Mouse (Mus musculus) frontal cortex, postnatal 25 days (tissue): ENCODE measurements at regions not wholly inside any gene's neighbourhood (a gene's known extent, or its start where the extent isn't known, plus 50 kb on each side); places are given as distances from the start of the nearest gene placed in this dataset.

ENCODE experiments used
- DNase-seq, 2 experiments: peaks; one replicate each; pipeline ENCODE4 v3.0.0; 2022; ENCODE audit warnings: low spot score in 2 of 2

GRCm38 (mm10) chr12:13164791-13165190 is 84.2 kb downstream of the Ddx1 start:
- DNase-seq: no peak

GRCm38 (mm10) chr12:13161051-13161450 is 88.0 kb downstream of the Ddx1 start:
- no peak for DNase-seq

- no peak for DNase-seq
Measured at GRCm38 (mm10) chr12:13159346-13160055, 89.5 kb downstream of the Ddx1 start.

GRCm38 (mm10) chr12:13157666-13158381 is 91.2 kb downstream of the Ddx1 start:
- DNase-seq: no peak

- DNase-seq: no peak
Measured at GRCm38 (mm10) chr12:13157089-13157488, 91.9 kb downstream of the Ddx1 start.

- no peak for DNase-seq
Measured at GRCm38 (mm10) chr12:13150751-13151150, 98.3 kb downstream of the Ddx1 start.

GRCm38 (mm10) chr12:13147251-13147650 is 101.8 kb downstream of the Ddx1 start:
- DNase-seq: no peak

- no peak for DNase-seq
Measured at GRCm38 (mm10) chr12:13145186-13146115, 103.6 kb downstream of the Ddx1 start.

GRCm38 (mm10) chr12:13144739-13145138 is 104.3 kb downstream of the Ddx1 start:
- no peak for DNase-seq

GRCm38 (mm10) chr12:13140636-13141035 is 108.4 kb downstream of the Ddx1 start:
- peak in 1 of 2 experiments; percentile 30 for DNase-seq

- DNase-seq: no peak
Measured at GRCm38 (mm10) chr12:13139189-13139588, 109.8 kb downstream of the Ddx1 start.

- no peak for DNase-seq
Measured at GRCm38 (mm10) chr12:13134168-13134567, 114.8 kb downstream of the Ddx1 start.

- no peak for DNase-seq
Measured at GRCm38 (mm10) chr12:13129677-13130082, 119.3 kb downstream of the Ddx1 start.

GRCm38 (mm10) chr12:13127407-13127806 is 121.6 kb downstream of the Ddx1 start:
- DNase-seq: no peak

- no peak for DNase-seq
Measured at GRCm38 (mm10) chr12:13125054-13125453, 124.0 kb downstream of the Ddx1 start.

GRCm38 (mm10) chr12:13122282-13122681 is 126.7 kb downstream of the Ddx1 start:
- no peak for DNase-seq

GRCm38 (mm10) chr12:13120581-13120980 is 128.4 kb downstream of the Ddx1 start:
- DNase-seq: no peak

GRCm38 (mm10) chr12:13119653-13120052 is 129.4 kb downstream of the Ddx1 start:
- no peak for DNase-seq

GRCm38 (mm10) chr12:13118026-13118425 is 131.0 kb downstream of the Ddx1 start:
- no peak for DNase-seq

GRCm38 (mm10) chr12:13114341-13114740 is 134.7 kb downstream of the Ddx1 start:
- DNase-seq: no peak

- DNase-seq: no peak
Measured at GRCm38 (mm10) chr12:13106931-13107330, 142.1 kb downstream of the Ddx1 start.
